Mouse (Mus musculus) c-Kit-positive CD71-positive TER-119-negative erythroid progenitor cells, embryonic 14.5 days (primary cell): Measurements from ENCODE around the gene Olah.

ENCODE experiments used
- DNase-seq: peaks from one replicate; pipeline ENCODE4 v3.0.0-alpha.2; 2013; ENCODE audit warnings: low read depth

Gene Olah

GRCm38 (mm10) chr2:3348919-3349318, 48.1 kb downstream of the Olah start:
- DNase-seq: no peak

GRCm38 (mm10) chr2:3348422-3348821, 48.6 kb downstream of the Olah start:
- DNase-seq: no peak

DNA sequence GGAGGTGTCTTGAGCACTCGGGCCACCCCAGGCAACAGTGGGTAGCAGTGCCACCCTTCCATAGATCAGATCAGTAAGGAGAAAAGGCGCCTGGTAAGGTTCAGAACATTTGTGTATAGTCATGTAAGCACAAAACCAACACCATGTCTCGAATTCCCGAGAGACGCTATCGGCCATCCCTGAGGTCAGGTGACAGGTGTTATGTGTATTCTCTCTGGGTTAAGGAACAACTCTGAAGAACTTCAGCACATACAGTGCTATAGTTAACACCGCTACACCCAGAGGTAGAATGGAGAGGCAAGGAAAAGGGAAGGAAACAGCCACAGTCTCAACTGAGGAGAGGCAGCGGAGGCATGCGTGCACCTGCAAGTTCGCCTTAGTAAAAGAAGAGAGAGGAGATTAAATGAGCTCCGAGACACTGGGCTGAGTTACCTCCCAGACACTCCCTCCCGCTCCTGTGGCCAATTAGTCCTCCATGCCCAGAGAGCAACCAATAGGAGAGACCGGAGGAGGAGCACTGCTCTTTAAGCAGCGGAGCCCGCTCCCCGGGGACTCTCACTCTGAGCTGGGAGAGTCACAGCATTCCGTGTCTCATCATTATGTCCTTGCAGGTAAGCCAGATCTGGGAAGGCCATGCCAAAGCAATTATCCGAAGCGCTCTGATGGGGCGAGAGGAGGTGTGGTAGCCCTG, 61.3 kb downstream of the Olah start, which contains the start of gene Acbd7:
Gene Acbd7 (plus strand): TSS at position 558 of the 691 bp plus-strand sequence.
- peak; percentile 82 for DNase-seq

DNA sequence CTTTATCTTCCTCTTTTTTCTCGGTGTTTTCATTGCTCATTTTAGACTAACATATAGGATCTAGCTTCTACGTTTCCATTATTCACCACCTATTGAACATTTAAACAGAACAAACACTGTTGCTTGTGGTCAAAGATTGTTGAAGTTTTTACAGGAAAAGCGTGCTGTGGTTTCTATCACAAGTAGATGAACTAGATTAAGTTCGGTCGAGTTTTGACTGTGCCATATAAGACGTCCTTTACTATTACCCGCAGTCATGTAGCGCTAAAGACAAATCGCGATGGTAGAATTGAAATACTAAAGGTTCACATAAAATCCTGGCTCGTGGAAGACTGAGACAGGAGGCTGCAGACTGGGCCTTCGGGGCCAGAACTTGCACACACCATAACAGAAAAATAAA, 63.2 kb downstream of the Olah start:
- no peak for DNase-seq

DNA sequence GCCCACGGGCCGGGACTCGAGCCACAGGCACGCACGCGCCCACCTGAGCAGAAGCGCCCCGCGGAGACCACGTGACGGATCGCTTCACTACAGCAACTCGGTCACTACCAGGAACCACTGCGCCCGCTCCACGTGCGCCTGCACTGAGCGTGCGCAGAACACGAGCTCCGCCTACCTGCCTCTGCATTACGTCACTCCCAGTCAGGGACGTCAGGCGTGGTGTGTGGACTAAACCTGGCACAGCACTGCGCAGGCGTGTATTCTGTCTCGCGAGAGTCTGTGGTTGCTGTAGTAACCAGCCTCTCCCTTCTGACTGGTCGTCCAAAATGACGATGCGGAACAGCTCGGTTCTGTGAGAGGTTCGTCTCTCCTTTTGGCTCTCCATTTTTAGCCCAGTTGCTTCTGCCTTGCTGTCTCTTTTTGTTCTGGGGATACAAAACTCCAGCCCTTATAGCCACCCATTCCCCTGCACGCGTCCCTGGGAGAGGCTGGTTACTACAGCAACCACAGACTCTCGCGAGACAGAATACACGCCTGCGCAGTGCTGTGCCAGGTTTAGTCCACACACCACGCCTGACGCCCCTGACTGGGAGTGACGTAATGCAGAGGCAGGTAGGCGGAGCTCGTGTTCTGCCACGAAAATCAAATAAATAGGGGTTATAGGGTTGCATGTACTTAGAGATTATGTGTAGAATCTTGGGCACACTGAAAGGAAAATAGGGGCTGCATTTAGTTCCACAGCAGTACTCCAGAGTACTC, 64.3 kb downstream of the Olah start, which contains the start of gene Rpp38:
Gene Rpp38 (minus strand): TSS at position 160 of the 759 bp plus-strand sequence.
- peak; percentile 90 for DNase-seq

DNA sequence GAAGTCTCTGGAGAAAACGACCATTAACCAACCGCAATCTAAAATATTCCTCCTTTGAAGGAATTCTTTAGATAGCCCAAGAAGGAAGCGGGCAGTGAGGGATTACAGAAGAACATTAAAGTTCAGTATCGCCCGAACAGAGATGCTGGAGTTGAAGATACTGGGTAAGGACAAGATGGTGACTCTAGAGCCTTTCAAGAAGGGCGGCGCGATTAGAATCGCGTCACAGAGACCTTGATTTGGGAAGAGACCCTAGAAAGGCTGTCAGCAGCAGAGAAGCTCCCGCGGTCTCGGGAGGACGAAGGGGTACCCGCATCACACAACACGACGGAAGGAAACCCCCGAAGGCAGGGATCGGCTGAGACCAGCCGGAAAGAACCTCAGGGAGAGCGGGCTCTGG, 65.0 kb downstream of the Olah start:
- peak; percentile 50 for DNase-seq

- no peak for DNase-seq
Measured at GRCm38 (mm10) chr2:3331071-3331703, 65.8 kb downstream of the Olah start.

GRCm38 (mm10) chr2:3327351-3327750, 69.7 kb downstream of the Olah start:
- peak; percentile 54 for DNase-seq

DNA sequence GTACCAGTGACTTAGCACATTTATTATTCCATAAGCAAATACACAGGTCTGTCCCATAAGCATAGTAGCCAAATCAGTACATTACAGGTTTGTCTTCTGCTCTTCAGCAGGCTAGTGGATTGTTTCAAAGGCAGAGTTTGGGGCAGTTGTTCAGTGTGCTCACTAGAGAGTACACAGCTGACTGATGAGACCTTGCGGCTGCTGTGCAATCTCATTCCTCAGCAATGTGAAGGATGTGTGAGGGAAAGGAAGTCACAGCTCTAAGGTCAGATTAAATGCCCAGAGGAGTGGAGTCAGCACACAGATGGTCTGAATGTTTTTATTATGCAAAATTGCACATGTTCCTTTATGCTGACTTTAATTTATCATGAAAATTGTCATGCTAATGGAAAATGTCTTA, 70.5 kb downstream of the Olah start:
- DNase-seq: no peak

DNA sequence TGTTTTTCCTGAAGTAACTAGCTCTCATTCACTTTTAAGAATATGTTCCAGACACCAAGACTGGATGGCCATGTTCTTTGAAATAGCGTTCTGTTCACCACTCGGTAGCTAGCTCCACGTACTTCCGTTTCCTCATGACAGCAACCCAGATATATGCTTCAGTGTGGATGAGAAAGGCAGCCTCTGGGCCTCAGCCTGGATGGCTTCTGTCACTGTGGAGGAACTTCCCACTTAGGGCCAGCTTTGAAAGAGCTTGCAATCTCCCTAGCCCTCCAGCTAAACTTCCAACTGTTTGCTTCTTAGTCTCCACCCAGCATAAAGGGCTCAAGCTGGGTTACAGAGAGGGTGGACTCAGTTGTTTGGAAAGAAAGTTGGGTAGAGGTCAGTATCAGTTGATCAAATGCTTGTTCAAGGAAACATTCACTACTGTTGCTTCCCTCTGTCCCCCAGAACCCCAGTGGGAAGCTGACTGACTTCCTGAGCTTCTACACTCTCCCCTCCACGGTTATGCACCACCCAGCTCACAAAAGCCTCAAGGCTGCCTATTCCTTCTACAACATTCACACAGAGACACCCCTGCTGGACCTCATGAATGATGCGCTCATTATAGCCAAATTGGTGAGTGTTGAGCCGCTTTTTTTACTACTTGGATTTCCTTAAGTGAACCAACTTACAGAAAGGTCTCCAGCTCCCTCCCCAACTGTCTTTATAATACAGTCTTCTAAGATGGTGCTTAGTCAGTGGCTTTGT, 72.5 kb downstream of the Olah start:
- no peak for DNase-seq

DNA sequence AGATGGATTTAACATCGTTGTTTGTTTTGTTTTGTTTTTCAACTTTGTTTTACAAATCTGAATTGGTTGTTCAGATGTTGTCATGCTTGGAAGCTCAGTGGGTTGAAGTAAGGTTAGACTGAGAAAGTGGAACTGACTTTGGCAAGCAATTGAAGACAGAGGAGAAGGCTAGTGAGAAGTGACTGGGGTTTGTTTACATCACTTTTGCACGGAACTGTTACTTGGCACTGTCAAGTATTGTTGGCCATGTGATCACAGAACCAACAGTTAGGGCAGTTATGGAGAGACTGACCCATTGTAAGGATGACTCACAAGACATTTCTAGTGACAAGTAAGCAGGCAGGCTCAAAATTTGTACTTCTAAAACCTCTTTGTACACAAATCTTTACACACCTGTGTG, 73.9 kb downstream of the Olah start:
- no peak for DNase-seq

- no peak for DNase-seq
Measured at GRCm38 (mm10) chr2:3305426-3306025, 91.5 kb downstream of the Olah start.

- no peak for DNase-seq
Measured at GRCm38 (mm10) chr2:3295826-3296225, 101.2 kb downstream of the Olah start.

DNA sequence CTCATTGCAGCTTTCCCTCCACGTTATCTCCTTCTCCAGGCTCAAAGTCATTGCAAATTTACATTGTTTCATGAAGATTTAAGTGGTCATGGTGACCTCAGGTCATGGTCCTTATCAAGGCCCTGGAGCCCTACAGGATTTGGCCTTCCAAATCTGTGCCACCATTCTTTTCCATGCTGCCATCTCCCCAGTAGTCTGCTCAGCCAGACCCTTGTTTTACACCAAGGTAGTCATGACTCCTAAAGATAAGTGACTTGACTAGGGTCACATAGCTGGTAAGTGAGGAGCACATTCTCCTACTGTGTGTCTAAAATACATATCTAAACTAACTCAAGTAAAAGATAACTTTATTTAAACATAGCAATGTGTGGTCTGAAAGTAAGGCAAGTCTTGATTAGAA, 104.8 kb downstream of the Olah start:
- no peak for DNase-seq
